Mouse (Mus musculus) kidney, embryonic 14.5 days (tissue): Measurements from ENCODE around the gene Twist2. TPM values are rescaled to one million over a fixed set of nuclear protein-coding genes. Genes with fewer than 3 reads are reported as not detected.
A peak's percentile ranks its signal among the peaks of the same experiment; 100 is the strongest.

Experiments
- ATAC-seq: fragments of 200-750 bp; cut with Nextera tagmentation; 2 replicates; pipeline ENCODE4 v1.8.0; 2017; ENCODE audit warnings: moderate number of reproducible peaks, mild to moderate bottlenecking, moderate TSS enrichment, moderate library complexity; ENCODE audit not compliant: low FRiP score, low TSS enrichment
- H3K27ac ChIP-seq: fragments of 300-500 bp; sonication (generic); 2 replicates; pipeline ENCODE4 v1.5.1; 2014; ENCODE audit warnings: low read depth, mild to moderate bottlenecking, low read length, moderate library complexity, mixed read lengths
- H3K27me3 ChIP-seq: fragments of 300-500 bp; sonication (generic); 2 replicates; pipeline ENCODE4 v1.6.1; 2014; ENCODE audit warnings: mild to moderate bottlenecking, low read length; ENCODE audit not compliant: control insufficient read depth, insufficient read depth
- H3K36me3 ChIP-seq: fragments of 300-500 bp; sonication (generic); 2 replicates; pipeline ENCODE4 v1.6.1; 2014; ENCODE audit warnings: low read length, mixed read lengths; ENCODE audit not compliant: control insufficient read depth, insufficient read depth
- H3K4me1 ChIP-seq: fragments of 300-500 bp; sonication (generic); 2 replicates; pipeline ENCODE4 v1.6.1; 2014; ENCODE audit warnings: low read length, mixed read lengths; ENCODE audit not compliant: control insufficient read depth, insufficient read depth
- H3K4me2 ChIP-seq: fragments of 300-500 bp; sonication (generic); replicated peaks from 2 replicates; pipeline ENCODE4 v1.6.1; 2014; ENCODE audit warnings: low read depth, mild to moderate bottlenecking, low read length
- H3K4me3 ChIP-seq: fragments of 300-500 bp; sonication (generic); 2 replicates; pipeline ENCODE4 v1.5.1; 2014; ENCODE audit warnings: mild to moderate bottlenecking, low read length
- H3K9ac ChIP-seq: fragments of 300-500 bp; sonication (generic); 2 replicates; pipeline ENCODE4 v1.6.1; 2014; ENCODE audit warnings: low read depth, mild to moderate bottlenecking, low read length, moderate library complexity
- H3K9me3 ChIP-seq: fragments of 300-500 bp; sonication (generic); 2 replicates; pipeline ENCODE4 v1.6.1; 2016; ENCODE audit warnings: low read length; ENCODE audit not compliant: control insufficient read depth
- WGBS: fragments of 180-500 bp; shearing (Covaris S2); extraction: QIAGEN DNeasy Blood & Tissue Kit; methylation state at CpG from one replicate; pipeline ENCODE4 v1.1.7; 2014; 5-methylcytosine and 5-hydroxymethylcytosine counted together
- polyA plus RNA-seq: library from polyadenylated mRNA; unstranded; fragments of >200 nt; fragmentation: Nextera tagmentation; extraction: Ambion mirVana; gene quantifications from 2 replicates; pipeline ENCODE4 v1.2.1, GENCODE M21; 2014

Gene Twist2
- polyA plus RNA-seq, 1 experiment from 2014 or later: 8.0 TPM

GRCm38 (mm10) chr1:91825261-91825660, 24.0 kb downstream of the Twist2 start:
- no peak for ATAC-seq
- WGBS: 55% methylated on average over 4 of the region's 4 CpGs
- H3K27me3 ChIP-seq: 0 out of 2 replicates have a peak, but pooled peaks cover 3% of the 10 kb centered on the region
- no peaks in the 10 kb centered on the region for H3K9me3 ChIP-seq
- H3K27ac ChIP-seq: no peak overlapping the region
- H3K4me2 ChIP-seq: no peak overlapping the region
- H3K4me3 ChIP-seq: no peak overlapping the region
- peaks cover 3% of the 10 kb centered on the region; the same call in 1 of the 2 replicates for H3K4me1 ChIP-seq
- H3K9ac ChIP-seq: no peak overlapping the region
- no peaks in the 10 kb centered on the region for H3K36me3 ChIP-seq

- Histone ChIP-seq H3K4me3 (no peak overlapping the region), H3K9me3 (no peaks in the 10 kb centered on the region), H3K27me3 (0 out of 2 replicates have a peak, but pooled peaks cover 3% of the 10 kb centered on the region), H3K4me2 (no peak overlapping the region), H3K4me1 (no peaks in the 10 kb centered on the region), H3K36me3 (no peaks in the 10 kb centered on the region), H3K27ac (no peak overlapping the region), H3K9ac (no peak overlapping the region)
- no peak for ATAC-seq
- 86% methylated on average over 7 of the region's 7 CpGs for WGBS
Measured at GRCm38 (mm10) chr1:91831978-91832377, 30.7 kb downstream of the Twist2 start.

GRCm38 (mm10) chr1:91839557-91839956, 38.3 kb downstream of the Twist2 start:
- WGBS: 40% methylated on average over 6 of the region's 6 CpGs
- H3K4me2 ChIP-seq: no peak overlapping the region
- ATAC-seq: no peak
- H3K4me3 ChIP-seq: no peak overlapping the region
- no peaks in the 10 kb centered on the region for H3K36me3 ChIP-seq
- no peak overlapping the region for H3K27ac ChIP-seq
- H3K9me3 ChIP-seq: no peaks in the 10 kb centered on the region
- H3K9ac ChIP-seq: no peak overlapping the region
- peaks cover 10% of the 10 kb centered on the region for H3K4me1 ChIP-seq
- H3K27me3 ChIP-seq: peaks cover 3% of the 10 kb centered on the region; the same call in 1 of the 2 replicates

- H3K9ac ChIP-seq: no peak overlapping the region
- peaks cover 3% of the 10 kb centered on the region; the same call in 1 of the 2 replicates for H3K27me3 ChIP-seq
- peaks cover 14% of the 10 kb centered on the region for H3K4me1 ChIP-seq
- H3K4me3 ChIP-seq: no peak overlapping the region
- H3K36me3 ChIP-seq: no peaks in the 10 kb centered on the region
- no peaks in the 10 kb centered on the region for H3K9me3 ChIP-seq
- ATAC-seq: no peak
- 58% methylated on average over 6 of the region's 6 CpGs for WGBS
- no peak overlapping the region for H3K4me2 ChIP-seq
- no peak overlapping the region for H3K27ac ChIP-seq
Measured at GRCm38 (mm10) chr1:91839979-91840378, 38.7 kb downstream of the Twist2 start.

- no peaks in the 10 kb centered on the region for H3K36me3 ChIP-seq
- H3K27me3 ChIP-seq: peaks cover 3% of the 10 kb centered on the region; the same call in 1 of the 2 replicates
- WGBS: 47% methylated on average over 4 of the region's 4 CpGs
- ATAC-seq: no peak
- H3K27ac ChIP-seq: no peak overlapping the region
- H3K4me3 ChIP-seq: no peak overlapping the region
- no peaks in the 10 kb centered on the region for H3K9me3 ChIP-seq
- peaks cover 9% of the 10 kb centered on the region for H3K4me1 ChIP-seq
- no peak overlapping the region for H3K9ac ChIP-seq
- H3K4me2 ChIP-seq: no peak overlapping the region
Measured at GRCm38 (mm10) chr1:91844236-91844635, 43.0 kb downstream of the Twist2 start.

GRCm38 (mm10) chr1:91844681-91845379, 43.6 kb downstream of the Twist2 start:
- 47% methylated on average over 8 of the region's 8 CpGs for WGBS
- H3K4me3 ChIP-seq: no peak overlapping the region
- no peak overlapping the region for H3K27ac ChIP-seq
- H3K9me3 ChIP-seq: no peaks in the 10 kb centered on the region
- peaks cover 9% of the 10 kb centered on the region for H3K4me1 ChIP-seq
- ATAC-seq: peak; percentile 72
- H3K9ac ChIP-seq: no peak overlapping the region
- peaks cover 3% of the 10 kb centered on the region; the same call in 1 of the 2 replicates for H3K27me3 ChIP-seq
- no peaks in the 10 kb centered on the region for H3K36me3 ChIP-seq
- H3K4me2 ChIP-seq: no peak overlapping the region

- H3K4me2 ChIP-seq: no peak overlapping the region
- H3K9ac ChIP-seq: no peak overlapping the region
- WGBS: 81% methylated on average over 9 of the region's 9 CpGs
Measured at GRCm38 (mm10) chr1:91845380-91845957, 44.2 kb downstream of the Twist2 start.

GRCm38 (mm10) chr1:91851300-91851699, 50.0 kb downstream of the Twist2 start:
- 80% methylated on average over 7 of the region's 7 CpGs for WGBS

More at GRCm38 (mm10) chr1:91845380-91845957, 44.2 kb downstream of the Twist2 start:
- H3K36me3 ChIP-seq: no peaks in the 10 kb centered on the region
- no peak overlapping the region for H3K27ac ChIP-seq
- H3K4me1 ChIP-seq: peaks cover 9% of the 10 kb centered on the region
- H3K4me3 ChIP-seq: no peak overlapping the region
- no peak for ATAC-seq
- peaks cover 3% of the 10 kb centered on the region; the same call in 1 of the 2 replicates for H3K27me3 ChIP-seq
- no peaks in the 10 kb centered on the region for H3K9me3 ChIP-seq

More at GRCm38 (mm10) chr1:91851300-91851699, 50.0 kb downstream of the Twist2 start:
- Histone ChIP-seq H3K9ac (no peak overlapping the region), H3K27me3 (no peaks in the 10 kb centered on the region), H3K27ac (no peak overlapping the region), H3K36me3 (no peaks in the 10 kb centered on the region), H3K4me2 (no peak overlapping the region), H3K4me1 (0 out of 2 replicates have a peak, but pooled peaks cover 4% of the 10 kb centered on the region), H3K9me3 (0 out of 2 replicates have a peak, but pooled peaks cover 2% of the 10 kb centered on the region), H3K4me3 (no peak overlapping the region)
- ATAC-seq: no peak
